Mouse (Mus musculus) lung, adult 2 months (tissue): ENCODE results near the gene Klhdc4.

Experiments used
- CTCF ChIP-seq: fragments of 200-500 bp; IDR thresholded peaks from 2 replicates; pipeline ENCODE4 v1.5.1; 2011; ENCODE audit warnings: mild to moderate bottlenecking, low read length, control low read depth; ENCODE audit not compliant: insufficient read depth
- POLR2A ChIP-seq: fragments of 200-500 bp; IDR thresholded peaks from 2 replicates; pipeline ENCODE4 v1.6.1; 2011; ENCODE audit warnings: low read depth, mild to moderate bottlenecking, control low read depth, low read length, borderline replicate concordance; ENCODE audit errors: extremely low read depth

- TF ChIP-seq CTCF (no peak), POLR2A (no peak)
Observed at GRCm38 (mm10) chr8:121849303-121849702, 19.9 kb upstream of the Klhdc4 start.
